Comparison of ENCODE assay signal across 8 mouse cellular contexts in genomic region chr9:60756866-60757740, GRCm38 (mm10). TPM values are rescaled to one million over a fixed set of nuclear protein-coding genes. Genes with fewer than 3 reads are reported as not detected.
DNase-seq lines count a peak whose midpoint lies in the region; ATAC-seq and TF ChIP-seq lines count a peak whose summit lies in the region.

No protein-coding gene starts in this region.

- no peaks in the 10 kb centered on the region for H3K9me3 ChIP-seq in lung, postnatal 0 days (ENCODE audit: low read length)
- no peaks in the 10 kb centered on the region for H3K9me3 ChIP-seq in stomach, embryonic 16.5 days (replicated peaks; ENCODE audit: control insufficient read depth, low read length)

- no peak for TF ChIP-seq CTCF in gastrocnemius, adult 2 months (IDR thresholded peaks at IDR 0.05)
- TF ChIP-seq CTCF in lung, adult 2 months (IDR thresholded peaks at IDR 0.05; ENCODE audit: insufficient read depth, low read length), result no peak
- TF ChIP-seq CTCF in lung, postnatal 0 days (IDR thresholded peaks at IDR 0.05), result no peak

- H3K36me3 ChIP-seq in lung, postnatal 0 days (ENCODE audit: insufficient read depth, low read length), result no peaks in the 10 kb centered on the region
- no peaks in the 10 kb centered on the region for H3K36me3 ChIP-seq in stomach, embryonic 16.5 days (ENCODE audit: control insufficient read depth, insufficient read depth, low read length)

- H3K9ac ChIP-seq in lung, postnatal 0 days (replicated peaks; ENCODE audit: low read depth), result no peak overlapping the region
- no peak overlapping the region for H3K9ac ChIP-seq in stomach, embryonic 16.5 days (ENCODE audit: low read length)

- 75% methylated on average over 15 of the region's 15 CpGs for WGBS in lung, adult 2 months
- WGBS in lung, postnatal 0 days, result 61% methylated on average over 15 of the region's 15 CpGs
- 58% methylated on average over 15 of the region's 15 CpGs for WGBS in stomach, embryonic 16.5 days

- no peaks in the 10 kb centered on the region for H3K27me3 ChIP-seq in lung, postnatal 0 days (replicated peaks; ENCODE audit: insufficient read depth, low read length)
- H3K27me3 ChIP-seq in stomach, embryonic 16.5 days (ENCODE audit: control insufficient read depth, insufficient read depth, low read length), result no peaks in the 10 kb centered on the region

- TF ChIP-seq EP300 in lung, postnatal 0 days (IDR thresholded peaks at IDR 0.05), result no peak

- no peak for TF ChIP-seq POLR2A in lung, adult 2 months (IDR thresholded peaks at IDR 0.05; ENCODE audit: borderline replicate concordance, extremely low read depth, low read depth, low read length)

- peak overlapping the region; percentile 83 for H3K27ac ChIP-seq in gastrocnemius, adult 2 months
- H3K27ac ChIP-seq in lung, postnatal 0 days (ENCODE audit: low read length), result no peak overlapping the region
- H3K27ac ChIP-seq in stomach, embryonic 16.5 days (ENCODE audit: low read length), result peak overlapping the region; percentile 25; the same call in 1 of the 2 replicates

- no peak; the same call in 1 of the 2 replicates for ATAC-seq in lung, postnatal 0 days
- ATAC-seq in stomach, embryonic 16.5 days (ENCODE audit: insufficient read depth, low FRiP score), result no peak
- ATAC-seq in monocyte, adult 5-6 weeks (replicated peaks; ENCODE audit: insufficient number of reproducible peaks, low FRiP score, low TSS enrichment, poor library complexity, severe bottlenecking), result no peak

- intact Hi-C loops in gastrocnemius, adult 2 months (cut with DNase I), result loop anchor here (1.0 to 2.0 kb wide), 2 partner anchors 62 to 102 kb away; no protein-coding TSS in a partner anchor
- intact Hi-C loops in heart, postnatal 14 days (cut with DNase I), result loop anchor here (1.0 to 2.0 kb wide), 2 partner anchors 62 to 101 kb away; no protein-coding TSS in a partner anchor

- H3K4me1 ChIP-seq in lung, adult 2 months (ENCODE audit: control insufficient read depth, insufficient read depth, low read length), result no peaks in the 10 kb centered on the region
- H3K4me1 ChIP-seq in lung, postnatal 0 days (ENCODE audit: insufficient read depth, low read depth, low read length), result peaks cover 7% of the 10 kb centered on the region; the same call in 1 of the 2 replicates
- H3K4me1 ChIP-seq in stomach, embryonic 16.5 days (ENCODE audit: control insufficient read depth, insufficient read depth, low read length), result peaks cover 14% of the 10 kb centered on the region

- H3K4me3 ChIP-seq in gastrocnemius, adult 2 months, result no peak overlapping the region
- H3K4me3 ChIP-seq in lung, adult 2 months (replicated peaks; ENCODE audit: extremely low read depth, low read depth, low read length), result no peak overlapping the region
- no peak overlapping the region for H3K4me3 ChIP-seq in lung, postnatal 0 days (ENCODE audit: low read depth, low read length)
- H3K4me3 ChIP-seq in stomach, embryonic 16.5 days (replicated peaks; ENCODE audit: low read length), result no peak overlapping the region

- DNase-seq in gastrocnemius, adult 2 months, result peak; percentile 57
- DNase-seq in gastrocnemius, postnatal 10 days, result no peak
- peak; percentile 8 for DNase-seq in lung, adult 2 months
- no peak for DNase-seq in lung, postnatal 0 days (ENCODE audit: low spot score)
- DNase-seq in heart, postnatal 14 days, result peak; percentile 34 to 41
- DNase-seq in adrenal gland, postnatal 25 days, result no peak

- H3K4me2 ChIP-seq in lung, postnatal 0 days (replicated peaks; ENCODE audit: low read depth, low read length), result no peak overlapping the region
- H3K4me2 ChIP-seq in stomach, embryonic 16.5 days (ENCODE audit: low read depth, low read length), result no peak overlapping the region

RNA-seq across cellular contexts. Expression of gene Uaca, which starts 37.2 kb away (rescaled TPM):
- total RNA-seq in gastrocnemius, adult 2 months (2021), result 100 to 1,000 TPM; 119 to 145 TPM
- 10 to 100 TPM; 84.9 to 90.4 TPM for total RNA-seq in gastrocnemius, postnatal 10 days (2021)
- polyA plus RNA-seq in lung, adult 2 months (2012; rRNA removed), result 7.0 and 13.8 TPM in 2 replicates
- 23.5 and 25.9 TPM in 2 replicates for polyA plus RNA-seq in lung, postnatal 0 days (2015; fragmentation: Nextera tagmentation; extraction: Ambion mirVana)
- total RNA-seq in heart, postnatal 14 days (2021), result 10 to 100 TPM; 40.9 to 42.7 TPM
- polyA plus RNA-seq in stomach, embryonic 16.5 days (2015; fragmentation: Nextera tagmentation; extraction: Ambion mirVana), result 42.0 and 48.7 TPM in 2 replicates
- 48.2 and 48.6 TPM in 2 replicates for total RNA-seq in adrenal gland, postnatal 25 days (2021)
- 0.43 TPM in 1 of 3 replicates, not detected in the others for total RNA-seq in monocyte, adult 5-6 weeks (2017)

RNA-seq across cellular contexts. Expression of gene Larp6, which starts 44.3 kb away (rescaled TPM):
- total RNA-seq in gastrocnemius, adult 2 months (2021), result 1 to 10 TPM; 1.1 to 2.2 TPM
- 1 to 10 TPM; 2.2 to 2.9 TPM for total RNA-seq in gastrocnemius, postnatal 10 days (2021)
- polyA plus RNA-seq in lung, adult 2 months (2012; rRNA removed), result 1.9 and 2.2 TPM in 2 replicates
- 0.73 and 1.1 TPM in 2 replicates for polyA plus RNA-seq in lung, postnatal 0 days (2015; fragmentation: Nextera tagmentation; extraction: Ambion mirVana)
- total RNA-seq in heart, postnatal 14 days (2021), result 1 to 10 TPM in 1 of 2 experiments, under 1 TPM in 1; 1.00 to 1.6 TPM
- polyA plus RNA-seq in stomach, embryonic 16.5 days (2015; fragmentation: Nextera tagmentation; extraction: Ambion mirVana), result 1.8 and 1.9 TPM in 2 replicates
- 1.2 and 2.1 TPM in 2 replicates for total RNA-seq in adrenal gland, postnatal 25 days (2021)
- not detected in 3 replicates for total RNA-seq in monocyte, adult 5-6 weeks (2017)

Comparison
In these comparisons a context has a peak if more than half of its experiments do, and no peak if none do; other contexts are left out.
1. DNase-seq: peak in gastrocnemius, adult 2 months (single experiment), lung, adult 2 months (single experiment) and heart, postnatal 14 days (2 of 2); none in gastrocnemius, postnatal 10 days (single experiment), lung, postnatal 0 days (single experiment) and adrenal gland, postnatal 25 days (single experiment).
2. RNA of gene Uaca, which starts 37.2 kb away (total RNA-seq): 119 to 145 TPM in gastrocnemius, adult 2 months, 84.9 to 90.4 TPM in gastrocnemius, postnatal 10 days, 48.2 to 48.6 TPM in adrenal gland, postnatal 25 days and 40.9 to 42.7 TPM in heart, postnatal 14 days; 0.43 TPM in monocyte, adult 5-6 weeks; every median in the first group is over 10 times any median in the second.